Mouse (Mus musculus) forebrain, postnatal 0 days (tissue): ENCODE measurements around the gene Rims1. TPM values are rescaled to one million over a fixed set of nuclear protein-coding genes. Genes with fewer than 3 reads are reported as not detected.

Experiments
- ATAC-seq: fragments of 200-750 bp; cut with Nextera tagmentation; 2 replicates; pipeline ENCODE4 v1.8.0; 2017; ENCODE audit warnings: mild to moderate bottlenecking, moderate library complexity
- DNase-seq: peaks from one replicate; pipeline ENCODE4 v3.0.0-alpha.2; 2015
- H3K27ac ChIP-seq: fragments of 300-500 bp; sonication (generic); 2 replicates; pipeline ENCODE4 v1.5.1; 2014; ENCODE audit warnings: low read depth, mild to moderate bottlenecking, antibody characterized with exemption, low read length, moderate library complexity, mixed read lengths
- H3K27me3 ChIP-seq: fragments of 300-500 bp; sonication (generic); 2 replicates; pipeline ENCODE4 v1.6.1; 2014; ENCODE audit warnings: mild to moderate bottlenecking, low read length, mixed read lengths; ENCODE audit not compliant: insufficient read depth
- H3K36me3 ChIP-seq: fragments of 300-500 bp; sonication (generic); 2 replicates; pipeline ENCODE4 v1.6.1; 2014; ENCODE audit warnings: mild to moderate bottlenecking, moderate library complexity; ENCODE audit not compliant: insufficient read depth
- H3K4me1 ChIP-seq: fragments of 300-500 bp; sonication (generic); 2 replicates; pipeline ENCODE4 v1.6.1; 2014; ENCODE audit warnings: antibody characterized with exemption; ENCODE audit not compliant: insufficient read depth
- H3K4me2 ChIP-seq: fragments of 300-500 bp; sonication (generic); 2 replicates; pipeline ENCODE4 v1.6.1; 2014; ENCODE audit warnings: low read depth, mild to moderate bottlenecking, moderate library complexity
- H3K4me3 ChIP-seq: fragments of 300-500 bp; sonication (generic); 2 replicates; pipeline ENCODE4 v1.5.1; 2014; ENCODE audit warnings: low read depth, low read length, mixed read lengths
- H3K9ac ChIP-seq: fragments of 300-500 bp; sonication (generic); 2 replicates; pipeline ENCODE4 v1.6.1; 2014; ENCODE audit warnings: mild to moderate bottlenecking
- H3K9me3 ChIP-seq: fragments of 300-500 bp; sonication (generic); 2 replicates; pipeline ENCODE4 v1.6.1; 2016; ENCODE audit warnings: low read length
- CTCF ChIP-seq: sonication (generic); IDR thresholded peaks from 2 replicates; pipeline ENCODE4 v1.5.1; 2016; ENCODE audit warnings: antibody characterized with exemption, control low read depth, low read depth
- WGBS: fragments of 180-500 bp; shearing (Covaris S2); extraction: QIAGEN DNeasy Blood & Tissue Kit; methylation state at CpG from one replicate; pipeline ENCODE4 v1.1.7; 2014; 5-methylcytosine and 5-hydroxymethylcytosine counted together
- polyA plus RNA-seq: library from polyadenylated mRNA; unstranded; fragments of >200 nt; fragmentation: Nextera tagmentation; extraction: Ambion mirVana; gene quantifications from 2 replicates; pipeline ENCODE4 v1.2.1, GENCODE M21; 2015
- total RNA-seq: library from RNA; depleted of rRNA; stranded (reverse); fragments of >200 nt; gene quantifications from 2 replicates; pipeline ENCODE4 v1.2.3, GENCODE M21; 2014

Gene Rims1
- total and polyA plus RNA-seq, 2 experiments from 2014 or later, result 18.6 to 57.1 TPM

GRCm38 (mm10) chr1:22627013-22627412 lies 178.8 kb downstream of the Rims1 start:
- WGBS, result 40% methylated on average over 5 of the region's 5 CpGs
- H3K4me1 ChIP-seq, result no peaks in the 10 kb centered on the region
- H3K4me3 ChIP-seq, result no peak overlapping the region
- no peaks in the 10 kb centered on the region for H3K27me3 ChIP-seq
- ATAC-seq (peak; percentile 48; the same call in 1 of the 2 replicates), DNase-seq (peak; percentile 18)
- H3K36me3 ChIP-seq, result no peaks in the 10 kb centered on the region
- H3K27ac ChIP-seq, result no peak overlapping the region
- no peak overlapping the region for H3K9ac ChIP-seq
- peak; percentile 46 for TF ChIP-seq CTCF
- no peak overlapping the region for H3K4me2 ChIP-seq
- H3K9me3 ChIP-seq, result no peaks in the 10 kb centered on the region

- no peak for TF ChIP-seq CTCF
- Histone ChIP-seq H3K36me3 (no peaks in the 10 kb centered on the region), H3K9me3 (no peaks in the 10 kb centered on the region), H3K4me3 (no peak overlapping the region), H3K27ac (no peak overlapping the region), H3K9ac (no peak overlapping the region), H3K4me2 (no peak overlapping the region), H3K27me3 (no peaks in the 10 kb centered on the region), H3K4me1 (no peaks in the 10 kb centered on the region)
- WGBS, result 61% methylated on average over 3 of the region's 3 CpGs
- no peak for ATAC-seq
- DNase-seq, result no peak
Observed at GRCm38 (mm10) chr1:22626295-22626694, 179.5 kb downstream of the Rims1 start.

- WGBS, result 71% methylated on average over 8 of the region's 8 CpGs
- no peaks in the 10 kb centered on the region for H3K4me1 ChIP-seq
- H3K9me3 ChIP-seq, result no peaks in the 10 kb centered on the region
- H3K4me2 ChIP-seq, result no peak overlapping the region
- no peak overlapping the region for H3K9ac ChIP-seq
- H3K4me3 ChIP-seq, result no peak overlapping the region
- H3K27ac ChIP-seq, result no peak overlapping the region
- ATAC-seq (no peak), DNase-seq (no peak)
- no peaks in the 10 kb centered on the region for H3K36me3 ChIP-seq
- no peak for TF ChIP-seq CTCF
- H3K27me3 ChIP-seq, result no peaks in the 10 kb centered on the region
Observed at GRCm38 (mm10) chr1:22620827-22621226, 185.0 kb downstream of the Rims1 start.

- Histone ChIP-seq H3K4me1 (no peaks in the 10 kb centered on the region), H3K36me3 (no peaks in the 10 kb centered on the region)
Observed at GRCm38 (mm10) chr1:22615601-22616000, 190.2 kb downstream of the Rims1 start.

GRCm38 (mm10) chr1:22613609-22614008 lies 192.2 kb downstream of the Rims1 start:
- Histone ChIP-seq H3K9me3 (no peaks in the 10 kb centered on the region), H3K4me3 (no peak overlapping the region), H3K9ac (no peak overlapping the region), H3K27ac (no peak overlapping the region), H3K4me1 (no peaks in the 10 kb centered on the region), H3K27me3 (no peaks in the 10 kb centered on the region), H3K36me3 (no peaks in the 10 kb centered on the region), H3K4me2 (no peak overlapping the region)
- no peak for TF ChIP-seq CTCF
- DNase-seq (no peak), ATAC-seq (no peak)
- WGBS, result 55% methylated on average over 3 of the region's 3 CpGs

More at GRCm38 (mm10) chr1:22615601-22616000, 190.2 kb downstream of the Rims1 start:
- H3K9me3 ChIP-seq, result no peaks in the 10 kb centered on the region
- no peak overlapping the region for H3K27ac ChIP-seq
- no peak for TF ChIP-seq CTCF
- WGBS, result 34% methylated on average over 4 of the region's 4 CpGs
- H3K4me2 ChIP-seq, result no peak overlapping the region
- ATAC-seq, result peak; percentile 78
- H3K4me3 ChIP-seq, result no peak overlapping the region
- H3K9ac ChIP-seq, result no peak overlapping the region
- peak; percentile 16 for DNase-seq
- no peaks in the 10 kb centered on the region for H3K27me3 ChIP-seq

- H3K4me2 ChIP-seq, result no peak overlapping the region
- peak; percentile 46 for TF ChIP-seq CTCF
Observed at GRCm38 (mm10) chr1:22604329-22605044, 201.3 kb downstream of the Rims1 start.

GRCm38 (mm10) chr1:22596197-22596596 lies 209.6 kb downstream of the Rims1 start:
- H3K4me1 ChIP-seq, result no peaks in the 10 kb centered on the region
- ATAC-seq, result no peak
- TF ChIP-seq CTCF, result no peak
- H3K36me3 ChIP-seq, result no peaks in the 10 kb centered on the region
- no peaks in the 10 kb centered on the region for H3K27me3 ChIP-seq
- H3K27ac ChIP-seq, result no peak overlapping the region
- no peaks in the 10 kb centered on the region for H3K9me3 ChIP-seq
- H3K9ac ChIP-seq, result no peak overlapping the region
- H3K4me2 ChIP-seq, result no peak overlapping the region
- 59% methylated on average over 12 of the region's 12 CpGs for WGBS
- DNase-seq, result no peak
- H3K4me3 ChIP-seq, result no peak overlapping the region

More at GRCm38 (mm10) chr1:22604329-22605044, 201.3 kb downstream of the Rims1 start:
- peak; percentile 56 for ATAC-seq
- H3K4me3 ChIP-seq, result no peak overlapping the region
- no peak overlapping the region for H3K9ac ChIP-seq
- H3K27me3 ChIP-seq, result no peaks in the 10 kb centered on the region
- WGBS, result 62% methylated on average over 18 of the region's 18 CpGs
- H3K9me3 ChIP-seq, result no peaks in the 10 kb centered on the region
- DNase-seq, result peak; percentile 79
- H3K36me3 ChIP-seq, result no peaks in the 10 kb centered on the region
- H3K4me1 ChIP-seq, result no peaks in the 10 kb centered on the region
- H3K27ac ChIP-seq, result no peak overlapping the region
